Mouse (Mus musculus) layer of hippocampus, adult 6 months (tissue): ENCODE measurements around the gene Rgr. TPM values are rescaled to one million over a fixed set of nuclear protein-coding genes. Genes with fewer than 3 reads are reported as not detected.

Source experiments
- long read RNA-seq, 2 experiments: library from polyadenylated mRNA; unstranded; transcript quantifications; one replicate each; pipeline ENCODE4 v2.0.0; 2019 to 2020
- polyA plus RNA-seq: library from polyadenylated mRNA; unstranded; fragments of <200 nt; fragmentation: Nextera tagmentation; gene quantifications from 2 replicates; pipeline ENCODE4 v1.2.3, GENCODE M21; 2021

Rgr gene
- 0.18 TPM in 1 of 2 replicates, not detected in the other for polyA plus RNA-seq
- long read RNA-seq, experiment 1 = 0 reads
- long read RNA-seq, experiment 2 = 0 reads

GRCm38 (mm10) chr14:37048914-37049410 lies at the start of gene Rgr:
Gene Rgr, minus strand, starts transcription at chr14:37048964.

GRCm38 (mm10) chr14:37097956-37098530 lies 49.3 kb upstream of the Rgr start, which contains the start of gene Cdhr1:
Gene Cdhr1, minus strand, starts transcription at chr14:37098347.

GRCm38 (mm10) chr14:37067629-37068028 lies 18.9 kb upstream of the Rgr start, which contains the start of gene Lrit2:
Gene Lrit2, plus strand, starts transcription at chr14:37067929.

Other genes with a start within 250 kb of the Rgr start
- 49.4 and 54.5 TPM in 2 replicates for gene Ccser2, start 80.2 kb downstream of the Rgr start, polyA plus RNA-seq
- gene Lrit1, start 5.9 kb upstream of the Rgr start, polyA plus RNA-seq = not detected in 2 replicates
- not detected in 2 replicates for gene Lrit2, start 19.0 kb upstream of the Rgr start, polyA plus RNA-seq
- gene Cdhr1, start 49.4 kb upstream of the Rgr start, polyA plus RNA-seq = 2.3 and 3.2 TPM in 2 replicates
- 1.1 and 2.2 TPM in 2 replicates for gene 2610528A11Rik, start 65.1 kb upstream of the Rgr start, polyA plus RNA-seq
- 727 and 731 TPM in 2 replicates for gene Ghitm, start 86.3 kb upstream of the Rgr start, polyA plus RNA-seq